Mouse (Mus musculus) lung, embryonic 15.5 days (tissue): ENCODE results near the gene Gm45213. TPM values are rescaled to one million over a fixed set of nuclear protein-coding genes. Genes with fewer than 3 reads are reported as not detected.
A peak's percentile ranks its signal among the peaks of the same experiment; 100 is the strongest.

Experiments used
- ATAC-seq: fragments of 200-750 bp; cut with Nextera tagmentation; 2 replicates; pipeline ENCODE4 v1.8.0; 2017; ENCODE audit warnings: moderate number of reproducible peaks, borderline replicate concordance; ENCODE audit not compliant: low FRiP score, low TSS enrichment; ENCODE audit errors: extremely low read depth
- H3K27ac ChIP-seq: fragments of 300-500 bp; sonication (generic); 2 replicates; pipeline ENCODE4 v1.5.1; 2015; ENCODE audit warnings: moderate library complexity, mild to moderate bottlenecking, inconsistent platforms
- H3K27me3 ChIP-seq: fragments of 300-500 bp; sonication (generic); 2 replicates; pipeline ENCODE4 v1.6.1; 2015; ENCODE audit warnings: inconsistent platforms
- H3K36me3 ChIP-seq: fragments of 300-500 bp; sonication (generic); 2 replicates; pipeline ENCODE4 v1.6.1; 2015; ENCODE audit warnings: inconsistent platforms
- H3K4me1 ChIP-seq: fragments of 300-500 bp; sonication (generic); 2 replicates; pipeline ENCODE4 v1.6.1; 2015; ENCODE audit warnings: inconsistent platforms
- H3K4me2 ChIP-seq: fragments of 300-500 bp; sonication (generic); 2 replicates; pipeline ENCODE4 v1.6.1; 2015; ENCODE audit warnings: inconsistent platforms, mild to moderate bottlenecking, moderate library complexity
- H3K4me3 ChIP-seq: fragments of 300-500 bp; sonication (generic); 2 replicates; pipeline ENCODE4 v1.5.1; 2015; ENCODE audit warnings: mild to moderate bottlenecking, inconsistent platforms
- H3K9ac ChIP-seq: fragments of 300-500 bp; sonication (generic); 2 replicates; pipeline ENCODE4 v1.6.1; 2015; ENCODE audit warnings: inconsistent platforms
- H3K9me3 ChIP-seq: fragments of 300-500 bp; sonication (generic); 2 replicates; pipeline ENCODE4 v1.6.1; 2016; ENCODE audit warnings: inconsistent platforms
- WGBS: fragments of 180-500 bp; shearing (Covaris S2); methylation state at CpG from one replicate; pipeline ENCODE4 v1.1.7; 2015; 5-methylcytosine and 5-hydroxymethylcytosine counted together
- polyA plus RNA-seq: library from polyadenylated mRNA; unstranded; fragments of >200 nt; fragmentation: Nextera tagmentation; extraction: Ambion mirVana; gene quantifications from 2 replicates; pipeline ENCODE4 v1.2.1, GENCODE M21; 2015

Gm45213 gene
- polyA plus RNA-seq, 1 experiment from 2014 or later: not detected

- Histone ChIP-seq H3K36me3 (peaks cover 15% of the 10 kb centered on the region), H3K27me3 (no peaks in the 10 kb centered on the region), H3K4me3 (peak within 1 kb of the TSS; percentile 99), H3K9me3 (no peaks in the 10 kb centered on the region), H3K4me2 (peak within 1 kb of the TSS; percentile 78), H3K27ac (no peak within 1 kb of the TSS), H3K9ac (no peak within 1 kb of the TSS), H3K4me1 (peaks cover 12% of the 10 kb centered on the region)
- no peak for ATAC-seq
- 81% methylated on average over 1 of the region's 1 CpGs for WGBS
Measured at GRCm38 (mm10) chr7:66058703-66059102, 15.3 kb downstream of the Gm45213 start, which contains the start of gene Snrpa1. TSS of gene Snrpa1 (plus strand) at chr7:66059003.

- H3K4me2 ChIP-seq: peak overlapping the region; percentile 78
- peak; percentile 96 for ATAC-seq
- peak overlapping the region; percentile 75 for H3K27ac ChIP-seq
- H3K36me3 ChIP-seq: peaks cover 27% of the 10 kb centered on the region
- peaks cover 12% of the 10 kb centered on the region for H3K4me1 ChIP-seq
- under 1% methylated on average over 64 of the region's 64 CpGs for WGBS
- H3K4me3 ChIP-seq: peak overlapping the region; percentile 99
- H3K9ac ChIP-seq: peak overlapping the region; percentile 92
- no peaks in the 10 kb centered on the region for H3K27me3 ChIP-seq
- no peaks in the 10 kb centered on the region for H3K9me3 ChIP-seq
Measured at GRCm38 (mm10) chr7:66060066-66060956, 16.9 kb downstream of the Gm45213 start.

- ATAC-seq: no peak
- H3K4me3 ChIP-seq: peak overlapping the region; percentile 99
- H3K4me2 ChIP-seq: peak overlapping the region; percentile 78
- peaks cover 12% of the 10 kb centered on the region for H3K4me1 ChIP-seq
- H3K36me3 ChIP-seq: peaks cover 31% of the 10 kb centered on the region
- H3K9ac ChIP-seq: peak overlapping the region; percentile 92
- no peaks in the 10 kb centered on the region for H3K9me3 ChIP-seq
- 0 out of 2 replicates have a peak overlapping the region, but pooled peaks have one; percentile 75 for H3K27ac ChIP-seq
- WGBS: under 1% methylated on average over 14 of the region's 14 CpGs
- no peaks in the 10 kb centered on the region for H3K27me3 ChIP-seq
Measured at GRCm38 (mm10) chr7:66061057-66061456, 17.7 kb downstream of the Gm45213 start.

GRCm38 (mm10) chr7:66076411-66076810 is 33.0 kb downstream of the Gm45213 start:
- peaks cover 21% of the 10 kb centered on the region for H3K4me1 ChIP-seq
- 65% methylated on average over 2 of the region's 2 CpGs for WGBS
- H3K9me3 ChIP-seq: no peaks in the 10 kb centered on the region
- H3K27me3 ChIP-seq: no peaks in the 10 kb centered on the region
- no peak overlapping the region for H3K9ac ChIP-seq
- H3K4me3 ChIP-seq: no peak overlapping the region
- no peak for ATAC-seq
- no peak overlapping the region for H3K27ac ChIP-seq
- H3K36me3 ChIP-seq: peaks cover 54% of the 10 kb centered on the region
- no peak overlapping the region for H3K4me2 ChIP-seq

GRCm38 (mm10) chr7:66079364-66080230 is 36.2 kb downstream of the Gm45213 start, which contains the start of gene Selenos:
TSS of gene Selenos (plus strand) at chr7:66079649.
- Histone ChIP-seq H3K4me2 (peak within 1 kb of the TSS; percentile 77), H3K27ac (peak within 1 kb of the TSS; percentile 82), H3K4me1 (peaks cover 21% of the 10 kb centered on the region), H3K36me3 (peaks cover 49% of the 10 kb centered on the region), H3K9me3 (no peaks in the 10 kb centered on the region), H3K27me3 (no peaks in the 10 kb centered on the region), H3K9ac (peak within 1 kb of the TSS; percentile 69), H3K4me3 (peak within 1 kb of the TSS; percentile 83)
- peak; percentile 100 for ATAC-seq
- WGBS: under 1% methylated on average over 65 of the region's 65 CpGs

GRCm38 (mm10) chr7:66080231-66080613 is 36.8 kb downstream of the Gm45213 start:
- peak overlapping the region; percentile 82; the same call in 1 of the 2 replicates for H3K27ac ChIP-seq
- whole genome bisulfite sequencing: 24% methylated on average over 5 of the region's 5 CpGs
- H3K4me1 ChIP-seq: peaks cover 21% of the 10 kb centered on the region
- peak overlapping the region; percentile 69 for H3K9ac ChIP-seq
- peak overlapping the region; percentile 77 for H3K4me2 ChIP-seq
- peaks cover 49% of the 10 kb centered on the region for H3K36me3 ChIP-seq
- ATAC-seq: no peak
- H3K27me3 ChIP-seq: no peaks in the 10 kb centered on the region
- peak overlapping the region; percentile 83 for H3K4me3 ChIP-seq
- no peaks in the 10 kb centered on the region for H3K9me3 ChIP-seq

- Histone ChIP-seq H3K27me3 (no peaks in the 10 kb centered on the region), H3K27ac (no peak overlapping the region), H3K9me3 (no peaks in the 10 kb centered on the region), H3K9ac (no peak overlapping the region), H3K4me3 (no peak overlapping the region), H3K4me2 (no peak overlapping the region), H3K4me1 (peaks cover 14% of the 10 kb centered on the region), H3K36me3 (peaks cover 66% of the 10 kb centered on the region)
- WGBS: 78% methylated on average over 6 of the region's 6 CpGs
- ATAC-seq: no peak
Measured at GRCm38 (mm10) chr7:66083757-66084156, 40.4 kb downstream of the Gm45213 start.

GRCm38 (mm10) chr7:66084546-66084945 is 41.1 kb downstream of the Gm45213 start:
- Histone ChIP-seq H3K9ac (no peak overlapping the region), H3K36me3 (peaks cover 72% of the 10 kb centered on the region)
- ATAC-seq: no peak

GRCm38 (mm10) chr7:66087652-66088051 is 44.2 kb downstream of the Gm45213 start:
- no peak overlapping the region for H3K4me3 ChIP-seq
- 89% methylated on average over 4 of the region's 4 CpGs for WGBS
- no peak overlapping the region for H3K9ac ChIP-seq
- H3K4me2 ChIP-seq: no peak overlapping the region
- H3K4me1 ChIP-seq: no peaks in the 10 kb centered on the region
- H3K27ac ChIP-seq: no peak overlapping the region
- ATAC-seq: no peak
- H3K27me3 ChIP-seq: no peaks in the 10 kb centered on the region
- no peaks in the 10 kb centered on the region for H3K9me3 ChIP-seq
- H3K36me3 ChIP-seq: peaks cover 94% of the 10 kb centered on the region

More at GRCm38 (mm10) chr7:66084546-66084945, 41.1 kb downstream of the Gm45213 start:
- Histone ChIP-seq H3K4me1 (peaks cover 11% of the 10 kb centered on the region), H3K9me3 (no peaks in the 10 kb centered on the region), H3K4me3 (no peak overlapping the region), H3K27me3 (no peaks in the 10 kb centered on the region), H3K27ac (no peak overlapping the region), H3K4me2 (no peak overlapping the region)
- 74% methylated on average over 7 of the region's 7 CpGs for WGBS

- Histone ChIP-seq H3K36me3 (peaks cover 90% of the 10 kb centered on the region), H3K4me1 (no peaks in the 10 kb centered on the region), H3K4me2 (no peak overlapping the region), H3K9ac (no peak overlapping the region), H3K27ac (no peak overlapping the region), H3K9me3 (no peaks in the 10 kb centered on the region), H3K27me3 (no peaks in the 10 kb centered on the region), H3K4me3 (no peak overlapping the region)
- no peak for ATAC-seq
- 83% methylated on average over 2 of the region's 2 CpGs for WGBS
Measured at GRCm38 (mm10) chr7:66088077-66088476, 44.7 kb downstream of the Gm45213 start.

GRCm38 (mm10) chr7:66090676-66091190 is 47.3 kb downstream of the Gm45213 start:
- H3K4me2 ChIP-seq: no peak overlapping the region
- H3K27ac ChIP-seq: no peak overlapping the region
- H3K9ac ChIP-seq: no peak overlapping the region
- no peak for ATAC-seq
- H3K27me3 ChIP-seq: no peaks in the 10 kb centered on the region
- 88% methylated on average over 11 of the region's 11 CpGs for WGBS
- peaks cover 64% of the 10 kb centered on the region for H3K36me3 ChIP-seq
- H3K9me3 ChIP-seq: no peaks in the 10 kb centered on the region
- H3K4me3 ChIP-seq: no peak overlapping the region
- H3K4me1 ChIP-seq: no peaks in the 10 kb centered on the region
